Mouse (Mus musculus): ENCODE results near the gene Pax7. TPM values are rescaled to one million over a fixed set of nuclear protein-coding genes. Genes with fewer than 3 reads are reported as not detected.

The Pax7 gene
- total RNA-seq, 2 experiments from 2014 or later: 8.3 to 11.3 TPM

DNA sequence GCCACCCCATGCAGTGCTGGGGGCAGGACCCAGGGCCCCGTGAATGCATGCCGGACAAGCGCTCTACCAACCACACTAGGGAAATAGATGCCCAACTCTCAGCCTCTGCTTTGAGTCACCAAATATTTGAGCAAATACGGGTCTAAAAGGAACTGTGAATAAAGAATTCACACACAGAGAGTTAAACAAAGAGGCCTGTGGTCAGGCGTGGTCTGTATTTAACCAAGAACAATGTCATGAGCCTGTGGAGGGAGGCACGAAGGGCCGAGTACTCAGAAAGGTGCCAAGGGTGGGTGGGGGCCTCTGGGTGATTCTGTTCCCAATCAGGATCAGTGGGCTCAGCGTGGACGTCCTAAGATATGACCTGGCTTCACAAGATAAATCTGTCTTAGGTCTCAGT, 145.3 kb downstream of the Pax7 start:
- DNase-seq: no peak

Other genes with a start within 250 kb of the Pax7 start
- not detected for gene Gm21969, start 230.3 kb downstream of the Pax7 start, total RNA-seq (2021)
- gene Aldh4a1, start 210.7 kb downstream of the Pax7 start, total RNA-seq (2021): 10 to 100 TPM; 30.3 to 39.8 TPM
- gene Tas1r2, start 180.0 kb downstream of the Pax7 start, total RNA-seq (2021): not detected
- under 1 TPM; 0.28 to 0.34 TPM for gene Klhdc7a, start 134.5 kb upstream of the Pax7 start, total RNA-seq (2021)

Data from gastrocnemius, postnatal 10 days (tissue).